Mouse (Mus musculus) splenic B cell, adult 2 months (primary cell): ENCODE data around the gene Rpl10a.

ENCODE experiments used
- DNase-seq: peaks from one replicate; pipeline ENCODE4 v3.0.0-alpha.2; 2011; ENCODE audit warnings: low read depth, low spot score
- H3K27me3 ChIP-seq: 2 replicates; pipeline ENCODE4 v1.6.1; 2012; ENCODE audit warnings: mild to moderate bottlenecking, low read length, moderate library complexity, mixed read lengths; ENCODE audit not compliant: control insufficient read depth, poor library complexity, insufficient read depth, severe bottlenecking
- H3K36me3 ChIP-seq: 2 replicates; pipeline ENCODE4 v1.6.1; 2012; ENCODE audit warnings: mild to moderate bottlenecking, low read length, moderate library complexity, mixed read lengths; ENCODE audit not compliant: control insufficient read depth, poor library complexity, insufficient read depth, severe bottlenecking

The Rpl10a gene

DNA sequence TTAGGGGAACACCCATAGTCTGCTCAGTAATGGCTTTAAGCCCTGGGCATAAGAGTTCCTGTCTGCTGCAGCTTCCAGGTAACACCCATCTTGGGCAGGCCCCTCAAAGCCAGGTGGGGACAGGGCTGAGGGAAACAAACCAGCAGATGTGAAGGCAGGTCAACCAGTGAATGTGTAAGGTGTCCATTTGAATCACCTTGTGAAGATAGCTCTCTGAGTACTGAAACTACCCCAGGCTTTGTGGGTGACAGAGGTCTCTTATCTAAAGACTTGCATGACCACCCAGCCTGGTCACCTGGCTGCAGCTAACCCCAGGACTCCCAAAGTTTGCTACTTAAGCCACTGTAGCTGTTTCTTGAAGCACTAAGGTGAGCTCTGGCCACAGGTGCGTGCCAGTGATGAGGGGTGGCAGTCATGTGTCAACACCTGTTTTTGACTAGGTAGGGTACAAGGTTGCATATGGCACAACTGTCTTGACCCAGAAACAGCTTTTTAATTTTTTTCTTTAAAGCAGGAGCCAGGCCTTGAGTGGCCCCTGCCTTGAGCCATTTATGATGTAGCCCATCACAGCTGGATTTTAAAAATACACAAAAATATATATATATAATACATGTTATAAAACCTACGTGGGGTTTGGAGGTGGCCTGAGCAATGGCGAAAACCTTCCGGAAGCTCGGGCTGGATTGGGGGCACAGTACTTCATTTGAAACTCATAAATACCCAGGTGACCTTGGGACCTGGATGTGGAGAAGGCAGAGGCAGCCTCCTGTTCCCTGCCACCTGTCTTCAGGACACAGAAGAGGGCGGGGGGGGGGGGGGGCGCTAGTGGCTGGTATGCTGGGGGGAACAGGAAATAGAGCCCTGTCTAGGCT lies 3.2 kb downstream of the Rpl10a start:
- no peak for DNase-seq
- Histone ChIP-seq H3K36me3 (0 out of 2 replicates have a peak, but pooled peaks cover 2% of the 10 kb centered on the region), H3K27me3 (no peaks in the 10 kb centered on the region)

DNA sequence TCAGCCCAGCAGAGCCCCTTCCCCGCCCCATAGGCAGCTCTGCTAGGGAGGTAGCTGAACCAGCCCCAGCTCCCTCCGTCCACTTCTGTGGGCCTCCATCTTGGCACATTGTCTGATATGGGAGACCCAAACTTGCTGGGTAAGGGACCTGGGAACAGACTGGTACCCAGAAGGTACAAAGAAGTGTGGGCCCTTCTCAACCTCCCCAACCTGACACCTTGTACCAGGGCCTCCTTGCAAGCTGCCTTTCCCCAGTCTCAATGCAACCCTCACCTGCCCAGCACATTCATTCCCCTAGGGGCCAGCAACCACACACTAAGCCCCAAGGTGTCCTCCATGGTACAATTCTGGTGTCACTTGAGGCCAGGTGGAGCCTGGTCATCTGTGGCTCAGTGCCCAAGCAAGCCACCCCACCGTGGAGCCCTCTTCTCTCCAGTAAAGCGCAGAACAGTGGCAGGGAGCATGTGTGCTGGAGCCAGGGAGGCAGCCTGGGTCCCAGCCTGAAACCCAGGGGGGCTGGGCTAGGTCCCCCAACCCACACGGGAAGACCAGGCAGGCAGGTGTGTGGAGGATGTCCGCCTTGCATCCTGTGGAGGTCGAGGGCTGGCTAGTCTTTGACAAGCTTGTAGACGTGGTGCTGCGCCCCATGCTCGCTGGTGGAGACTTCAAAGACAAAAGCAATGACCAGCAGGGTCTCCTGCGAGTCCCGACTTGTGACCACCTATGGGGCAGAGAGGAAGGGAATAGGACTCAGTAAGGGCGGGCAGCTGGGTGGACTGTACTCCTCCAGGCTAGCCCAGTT lies 4.0 kb downstream of the Rpl10a start:
- no peak for DNase-seq
- Histone ChIP-seq H3K36me3 (0 out of 2 replicates have a peak, but pooled peaks cover 2% of the 10 kb centered on the region), H3K27me3 (no peaks in the 10 kb centered on the region)

DNA sequence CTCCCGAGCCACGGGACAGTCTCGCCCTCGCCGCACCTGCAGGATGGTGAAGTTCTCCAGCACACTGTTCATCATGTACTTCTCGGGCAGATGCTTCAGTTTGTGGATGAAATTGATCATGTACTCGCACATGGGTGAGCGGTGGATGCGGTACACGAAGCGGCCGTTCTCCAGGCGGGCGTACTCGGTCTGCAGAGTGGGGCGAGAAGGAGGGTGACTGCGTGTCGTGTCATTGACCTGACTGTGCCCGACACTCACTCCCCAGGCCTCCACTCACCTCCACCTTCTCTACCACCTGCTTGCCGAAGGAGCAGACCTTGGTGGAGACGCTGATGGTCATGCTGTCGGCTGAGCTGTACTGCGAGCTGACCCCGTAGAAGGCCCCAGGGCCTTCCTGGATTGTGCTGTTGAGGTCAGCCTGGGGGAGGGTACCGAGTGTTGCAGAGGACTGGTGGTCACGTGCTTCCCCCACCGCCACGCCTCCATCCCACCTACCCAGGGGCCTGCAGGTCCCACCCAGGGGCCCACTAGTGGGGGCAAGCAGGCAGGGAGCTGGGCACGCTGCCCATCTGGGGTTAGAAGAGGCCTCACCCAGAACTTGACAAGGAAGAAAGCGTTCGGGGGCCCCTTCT lies 4.8 kb downstream of the Rpl10a start:
- DNase-seq, result no peak
- H3K36me3 ChIP-seq, result 0 out of 2 replicates have a peak, but pooled peaks cover 2% of the 10 kb centered on the region
- no peaks in the 10 kb centered on the region for H3K27me3 ChIP-seq

DNA sequence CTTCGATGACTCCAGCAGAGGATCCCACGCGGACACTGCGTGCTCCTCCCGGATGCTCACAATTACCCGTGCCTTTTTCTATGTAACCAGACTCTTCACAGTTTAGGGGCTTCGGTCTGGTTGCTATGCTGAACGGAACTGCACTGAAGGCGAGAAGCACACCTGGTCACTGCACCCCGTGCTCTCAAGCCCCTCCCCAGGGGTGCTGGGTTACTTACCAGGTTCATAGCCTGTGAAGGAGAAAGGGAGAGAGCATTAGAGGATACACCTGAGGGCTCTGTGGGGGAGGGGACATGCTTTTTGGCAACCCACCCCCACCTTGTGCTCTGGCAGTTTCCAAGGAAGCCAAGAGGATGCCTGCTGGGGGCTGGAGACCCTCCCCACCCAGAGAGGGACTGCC lies 7.0 kb downstream of the Rpl10a start:
- DNase-seq, result no peak
- Histone ChIP-seq H3K36me3 (no peaks in the 10 kb centered on the region), H3K27me3 (no peaks in the 10 kb centered on the region)

DNA sequence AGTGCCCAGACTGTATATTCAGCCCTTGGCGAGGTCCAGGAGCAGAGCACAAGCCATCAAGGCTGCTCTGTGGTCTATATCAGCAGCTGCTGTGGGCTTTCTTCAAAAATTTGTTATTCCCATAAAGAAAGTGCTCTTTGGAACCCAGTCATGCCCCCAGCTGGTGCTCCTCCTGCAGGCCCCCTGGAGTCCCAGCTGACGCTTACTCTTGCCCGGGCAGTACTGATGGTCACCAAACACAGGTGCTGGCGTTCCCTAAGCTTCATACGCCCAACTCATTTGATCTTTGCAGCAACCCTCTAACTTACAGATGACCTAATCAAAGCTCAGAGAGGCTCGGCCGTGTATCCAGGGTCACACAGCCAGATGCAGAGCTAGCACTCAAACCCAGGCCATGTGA lies 9.3 kb downstream of the Rpl10a start:
- Histone ChIP-seq H3K36me3 (no peaks in the 10 kb centered on the region), H3K27me3 (no peaks in the 10 kb centered on the region)
- DNase-seq, result no peak

DNA sequence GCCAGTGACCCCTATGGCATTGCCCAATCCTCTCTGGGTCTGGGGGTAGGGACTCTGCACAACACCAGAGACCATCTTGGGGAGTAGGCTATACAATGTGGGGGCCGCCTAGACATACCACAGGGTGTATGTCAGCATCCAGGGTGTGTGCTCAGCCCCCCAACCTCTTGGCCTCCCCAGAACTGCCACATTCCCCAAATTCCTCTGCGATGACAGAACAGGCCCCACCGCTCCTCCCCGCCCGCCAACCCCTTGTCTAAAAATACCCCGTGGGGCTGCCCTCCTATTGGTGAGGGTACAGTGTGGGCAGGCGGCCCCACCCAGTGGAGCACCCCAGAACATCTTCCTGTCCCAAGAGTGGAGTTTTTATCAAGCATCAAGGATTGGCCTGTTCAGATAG lies 12.3 kb downstream of the Rpl10a start:
- H3K36me3 ChIP-seq, result no peaks in the 10 kb centered on the region
- H3K27me3 ChIP-seq, result no peaks in the 10 kb centered on the region
- DNase-seq, result no peak

DNA sequence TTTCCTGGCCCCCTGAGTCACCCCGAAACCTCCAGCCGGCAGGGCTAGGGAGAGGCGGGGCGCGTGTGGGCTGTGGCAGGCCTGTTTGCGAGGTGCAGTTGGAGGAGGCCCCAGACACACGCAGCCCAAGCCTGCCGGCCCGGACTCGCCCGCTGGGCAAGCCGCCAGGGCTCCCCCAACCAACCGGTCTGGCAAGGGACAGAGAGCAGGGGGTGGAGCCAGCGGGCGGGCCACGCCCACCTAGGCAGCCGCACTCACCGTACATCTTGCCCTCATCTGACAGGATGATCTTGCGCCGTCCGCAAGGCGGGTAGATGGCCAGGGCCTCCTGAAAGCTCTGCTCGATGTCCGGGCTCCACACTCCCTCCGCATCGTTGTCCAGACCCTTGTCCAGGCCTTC lies 12.8 kb downstream of the Rpl10a start:
- Histone ChIP-seq H3K36me3 (no peaks in the 10 kb centered on the region), H3K27me3 (no peaks in the 10 kb centered on the region)
- DNase-seq, result peak; percentile 50

DNA sequence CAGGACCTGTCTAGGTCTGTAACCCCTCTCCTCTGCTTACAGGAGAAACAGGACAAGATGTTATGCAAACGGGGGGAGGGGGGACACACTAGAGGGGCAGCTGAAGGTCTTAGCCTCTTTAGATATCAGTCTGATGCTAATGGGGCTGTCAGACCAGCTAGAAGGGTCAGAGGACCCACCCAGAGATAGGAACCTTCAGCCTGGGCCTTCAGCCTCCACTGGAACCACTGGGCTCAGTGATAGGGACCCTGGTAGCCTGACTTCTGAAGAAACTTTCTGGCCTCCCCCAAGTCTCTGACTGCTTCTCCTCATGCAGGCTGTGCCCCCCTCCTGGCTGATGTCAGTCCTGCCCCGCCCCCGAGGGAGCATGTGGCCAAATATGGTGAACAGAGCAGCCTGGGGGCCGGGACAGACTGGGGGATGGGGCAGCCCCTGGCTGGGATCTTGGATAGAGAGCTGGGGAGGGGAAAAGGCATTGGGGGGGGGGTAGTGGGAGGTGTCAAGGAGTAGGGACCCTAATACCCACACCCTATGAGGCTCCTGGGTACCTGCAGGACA lies 15.9 kb downstream of the Rpl10a start:
- no peaks in the 10 kb centered on the region for H3K36me3 ChIP-seq
- H3K27me3 ChIP-seq, result no peaks in the 10 kb centered on the region; the same call in 1 of the 2 replicates
- no peak for DNase-seq

DNA sequence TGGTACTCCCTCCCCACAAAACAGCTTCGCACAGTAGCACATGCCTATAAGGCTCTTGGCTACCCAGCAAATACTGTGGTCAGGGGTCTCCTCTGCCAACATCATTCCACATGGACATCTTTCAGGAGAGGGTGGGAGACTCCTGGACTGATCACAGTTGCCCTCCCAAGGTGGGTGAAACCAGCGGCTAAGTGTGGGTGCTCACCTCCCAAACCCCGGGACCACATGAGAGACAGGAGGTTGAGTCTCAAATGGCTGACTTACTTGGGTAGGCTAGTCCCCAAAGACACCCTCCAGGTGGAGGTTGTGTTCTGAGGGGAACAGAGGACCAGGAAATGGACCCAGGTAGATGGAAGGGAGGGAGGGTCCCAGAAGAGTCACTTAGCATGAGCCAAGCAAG lies 16.4 kb downstream of the Rpl10a start:
- Histone ChIP-seq H3K36me3 (no peaks in the 10 kb centered on the region), H3K27me3 (no peaks in the 10 kb centered on the region; the same call in 1 of the 2 replicates)
- no peak for DNase-seq

DNA sequence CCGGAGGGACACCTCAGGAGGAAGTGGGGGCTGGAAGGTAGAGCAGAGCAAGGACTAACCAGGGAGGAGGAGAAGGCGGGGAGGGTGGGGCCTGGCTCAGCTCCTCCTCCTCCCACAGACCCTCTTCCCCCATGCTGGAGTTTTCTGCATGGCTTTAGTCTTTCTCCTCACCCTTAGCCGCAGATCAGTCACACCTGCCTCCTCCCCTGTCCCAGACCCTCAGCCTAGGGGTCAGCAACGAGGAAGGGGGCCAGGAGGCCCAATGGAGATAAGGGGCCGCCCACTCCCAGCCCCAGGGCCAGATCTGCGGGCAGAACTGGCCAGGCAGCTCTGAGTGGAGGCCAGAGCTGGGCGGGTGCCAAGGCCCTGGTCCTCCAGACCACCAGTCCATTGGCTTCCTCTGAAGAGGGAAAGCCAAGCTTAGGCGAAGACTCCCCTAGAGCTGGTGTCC lies 17.0 kb downstream of the Rpl10a start:
- DNase-seq, result no peak
- Histone ChIP-seq H3K27me3 (no peaks in the 10 kb centered on the region; the same call in 1 of the 2 replicates), H3K36me3 (no peaks in the 10 kb centered on the region)

DNA sequence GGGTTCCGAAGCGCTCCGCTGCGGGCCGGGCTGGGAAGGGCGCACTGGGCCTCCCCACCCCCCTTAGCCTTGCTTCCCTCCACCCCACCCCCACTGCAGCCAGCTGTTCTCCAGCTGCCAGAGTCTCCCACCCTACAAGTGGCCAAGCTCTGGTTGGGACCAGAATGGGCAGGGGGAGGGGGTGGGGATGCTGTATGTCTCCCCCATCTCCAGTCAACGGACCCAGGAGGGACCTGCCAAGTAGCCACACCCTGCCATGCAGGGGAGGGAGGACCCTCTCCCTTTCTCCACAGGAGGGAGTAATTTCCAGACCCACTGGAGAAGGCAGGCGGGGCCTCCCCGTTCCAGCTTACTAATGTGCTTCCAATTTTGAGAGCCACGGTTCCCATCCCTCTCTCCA lies 17.6 kb downstream of the Rpl10a start:
- Histone ChIP-seq H3K36me3 (no peaks in the 10 kb centered on the region), H3K27me3 (no peaks in the 10 kb centered on the region; the same call in 1 of the 2 replicates)
- DNase-seq, result no peak

DNA sequence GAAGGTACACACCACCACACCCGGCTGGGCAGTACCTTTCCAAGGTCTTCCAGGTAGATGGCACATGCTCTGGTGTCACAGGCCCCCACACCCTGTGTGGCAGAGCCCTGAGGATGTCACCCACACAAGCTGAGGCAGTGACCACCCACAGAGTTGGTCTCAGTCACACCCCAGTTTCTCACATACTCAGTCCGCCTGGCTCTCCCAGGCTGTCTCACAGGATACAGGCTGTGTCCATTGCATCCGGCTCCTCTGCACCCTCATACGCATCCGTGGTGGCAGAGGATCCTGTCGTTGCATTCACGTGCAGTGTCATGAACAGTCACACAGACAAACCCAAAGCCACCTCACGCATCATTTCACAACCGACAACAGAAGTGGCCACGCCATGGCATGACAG lies 19.1 kb downstream of the Rpl10a start:
- Histone ChIP-seq H3K36me3 (no peaks in the 10 kb centered on the region), H3K27me3 (no peaks in the 10 kb centered on the region; the same call in 1 of the 2 replicates)
- no peak for DNase-seq

DNA sequence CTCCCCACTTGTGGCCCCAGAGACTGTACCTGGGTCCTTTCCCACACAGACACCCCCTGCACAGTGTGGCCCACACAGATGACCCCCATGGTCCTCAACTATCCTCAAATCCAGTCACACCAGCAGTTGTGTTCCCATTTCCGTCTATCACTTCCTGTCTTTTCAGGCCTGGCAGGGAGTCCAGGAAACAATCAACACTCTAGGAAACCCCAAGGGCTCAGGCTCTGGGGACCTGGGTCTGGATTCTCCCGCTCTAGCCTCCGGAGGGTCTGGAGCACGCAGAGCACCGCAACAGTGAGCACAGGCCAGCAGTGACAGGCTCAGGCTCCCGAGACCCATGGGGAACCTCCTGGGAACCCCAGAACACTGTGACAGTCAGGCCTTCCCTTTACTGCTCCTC lies 19.9 kb downstream of the Rpl10a start:
- no peak for DNase-seq
- Histone ChIP-seq H3K27me3 (no peaks in the 10 kb centered on the region; the same call in 1 of the 2 replicates), H3K36me3 (no peaks in the 10 kb centered on the region)

DNA sequence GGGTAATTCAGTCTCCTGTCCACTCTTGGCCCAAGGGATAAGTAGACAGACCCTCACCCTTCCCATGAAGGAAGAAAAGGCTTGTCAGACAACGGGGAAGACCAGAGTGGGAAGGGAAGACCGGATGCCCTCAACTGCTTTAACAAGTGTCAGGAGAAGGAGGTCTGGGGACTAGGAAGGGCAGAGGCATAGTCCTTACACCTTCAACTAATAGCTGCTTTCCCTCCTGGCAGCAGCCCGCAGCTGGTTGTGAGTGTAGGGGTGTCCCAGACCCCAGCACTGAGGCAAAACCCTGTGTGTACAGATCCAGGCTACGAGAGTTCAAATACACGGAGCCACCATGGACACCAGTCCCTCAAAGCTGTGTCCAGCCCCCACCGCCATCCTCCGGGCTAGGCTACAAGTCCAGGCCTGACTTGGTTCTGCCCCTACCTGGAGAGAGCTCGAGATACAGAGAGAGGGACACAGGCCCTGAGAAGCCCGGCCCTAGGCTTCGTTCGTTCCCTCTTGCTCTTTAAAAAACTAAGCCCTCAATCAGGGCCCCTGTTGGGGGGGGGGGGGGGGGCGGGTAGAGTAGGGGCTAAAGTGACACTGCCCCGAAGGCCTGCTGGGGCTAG lies 21.1 kb downstream of the Rpl10a start:
- no peaks in the 10 kb centered on the region for H3K36me3 ChIP-seq
- no peaks in the 10 kb centered on the region; the same call in 1 of the 2 replicates for H3K27me3 ChIP-seq
- DNase-seq, result no peak
